Comparison of ENCODE assay signal across 14 mouse cellular contexts in the genomic region with DNA sequence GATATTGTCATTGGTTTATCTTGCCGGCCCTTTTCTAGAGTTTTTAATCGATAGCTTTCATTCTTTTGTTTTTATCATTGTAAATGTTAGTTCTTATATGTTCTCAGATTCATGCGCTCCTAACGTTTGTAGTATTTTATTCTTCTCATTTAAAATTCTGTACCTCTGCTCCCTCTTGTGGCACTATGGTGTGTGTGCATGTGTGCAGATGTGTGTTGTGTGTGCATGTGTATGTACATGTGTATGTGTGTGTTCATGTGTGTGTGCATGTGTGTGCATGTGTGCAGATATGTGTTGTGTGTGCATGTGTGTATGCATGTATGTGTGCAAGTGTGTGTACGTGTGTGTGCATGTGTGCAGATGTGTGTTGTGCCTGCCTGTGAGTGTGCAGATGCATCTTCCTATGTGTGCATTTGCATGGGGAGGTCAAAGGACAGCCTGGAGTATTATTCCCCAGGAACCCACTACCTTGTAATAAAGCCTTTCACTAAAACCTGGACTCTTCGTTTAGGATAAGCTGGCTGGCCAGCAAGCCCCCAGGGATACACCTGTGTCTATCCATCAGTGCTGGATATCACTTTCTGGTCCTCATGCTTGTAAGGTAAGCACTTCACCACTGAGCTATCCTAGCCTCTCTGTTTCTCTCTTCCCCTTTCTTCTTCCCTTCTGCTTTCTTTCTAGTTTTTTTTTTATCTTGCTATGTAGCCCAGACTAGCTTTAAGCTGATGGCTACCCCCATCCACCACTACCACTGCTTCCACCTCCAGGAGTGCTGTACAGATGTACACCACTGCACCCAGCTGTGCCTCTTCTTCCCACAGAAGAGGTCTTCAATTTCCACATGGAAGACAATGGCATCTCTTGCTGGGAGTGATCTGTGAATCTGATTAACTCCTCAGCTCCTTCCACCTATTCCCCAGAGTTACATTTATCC. TPM values are rescaled to one million over a fixed set of nuclear protein-coding genes. Genes with fewer than 3 reads are reported as not detected.
A peak's percentile ranks its signal among the peaks of the same experiment; 100 is the strongest.
DNase-seq lines count a peak whose midpoint lies in the region; ATAC-seq and TF ChIP-seq lines count a peak whose summit lies in the region.
"Had no signal": no experiment of that assay in that cellular context is flagged by ENCODE, and none has a peak within 500 bp of the region (broad histone marks: within the 10 kb centered on the region; RNA-seq: fewer than 3 reads in every experiment).

No protein-coding gene starts in this region.

- H3K27ac ChIP-seq in hindbrain, embryonic 14.5 days = no peak overlapping the region
- H3K27ac ChIP-seq in hindbrain, embryonic 16.5 days (ENCODE audit: low read depth, low read length) = no peak overlapping the region
- H3K27ac ChIP-seq in MEL (ENCODE audit: control insufficient read depth, low read depth, low read length) = no peak overlapping the region
- H3K27ac ChIP-seq: forebrain, embryonic 10.5 days; heart, embryonic 10.5 days; neural tube, embryonic 12.5 days had no signal

- peak; percentile 59 for DNase-seq in hindbrain, embryonic 14.5 days (ENCODE audit: low spot score)
- DNase-seq in lung, postnatal 36 days = peak; percentile 13
- no peak for DNase-seq in lung, postnatal 4 days
- peak; percentile 72 for DNase-seq in MEL (ENCODE audit: low read depth, low spot score)
- DNase-seq in naive thymus-derived CD4-positive, alpha-beta T cell, adult 2 months (ENCODE audit: low read depth) = peak; percentile 42
- DNase-seq in urinary bladder, postnatal 4 days (ENCODE audit: low spot score in 2 of 2) = no peak
- no peak for DNase-seq in embryo, embryonic 10 days (ENCODE audit: low spot score)
- DNase-seq: cerebellum, adult 18-20 months; kidney, postnatal 25 days had no signal

- WGBS in hindbrain, embryonic 14.5 days = 74% methylated on average over 6 of the region's 6 CpGs
- 62% methylated on average over 6 of the region's 6 CpGs for WGBS in hindbrain, embryonic 16.5 days

- no peak overlapping the region for H3K4me2 ChIP-seq in hindbrain, embryonic 14.5 days (replicated peaks)
- H3K4me2 ChIP-seq in hindbrain, embryonic 16.5 days (ENCODE audit: low read length) = no peak overlapping the region
- H3K4me2 ChIP-seq: liver, embryonic 15.5 days; neural tube, embryonic 12.5 days had no signal

- H3K27me3 ChIP-seq in hindbrain, embryonic 14.5 days (ENCODE audit: control insufficient read depth, insufficient read depth, low read length) = 0 out of 2 replicates have a peak, but pooled peaks cover 5% of the 10 kb centered on the region
- no peaks in the 10 kb centered on the region for H3K27me3 ChIP-seq in hindbrain, embryonic 16.5 days (replicated peaks; ENCODE audit: control insufficient read depth, insufficient read depth, low read length)
- H3K27me3 ChIP-seq in MEL (ENCODE audit: control insufficient read depth in 1 of 2, insufficient read depth in 2 of 2, low read length in 2 of 2) = no peaks in the 10 kb centered on the region

- peak; percentile 67 for TF ChIP-seq RAD21 in MEL (IDR thresholded peaks at IDR 0.05; ENCODE audit: low read depth, low read length)

- no peaks in the 10 kb centered on the region for H3K4me1 ChIP-seq in hindbrain, embryonic 14.5 days (replicated peaks; ENCODE audit: control insufficient read depth, insufficient read depth, low read length)
- peaks cover 3% of the 10 kb centered on the region; the same call in 1 of the 2 replicates for H3K4me1 ChIP-seq in hindbrain, embryonic 16.5 days (ENCODE audit: control insufficient read depth, insufficient read depth, low read depth, low read length)
- peaks cover 10 to 37% of the 10 kb centered on the region in 2 experiments for H3K4me1 ChIP-seq in MEL (ENCODE audit: control insufficient read depth in 1 of 2, insufficient read depth in 2 of 2, low read length in 2 of 2)
- H3K4me1 ChIP-seq: neural tube, embryonic 12.5 days had no signal

- H3K9me3 ChIP-seq in hindbrain, embryonic 14.5 days (ENCODE audit: control insufficient read depth, low read length) = no peaks in the 10 kb centered on the region
- H3K9me3 ChIP-seq in hindbrain, embryonic 16.5 days (ENCODE audit: control insufficient read depth, low read length) = no peaks in the 10 kb centered on the region
- H3K9me3 ChIP-seq in MEL (replicated peaks; ENCODE audit: insufficient read depth, low read length) = no peaks in the 10 kb centered on the region
- H3K9me3 ChIP-seq: forebrain, embryonic 10.5 days; heart, embryonic 10.5 days; liver, embryonic 15.5 days; neural tube, embryonic 12.5 days had no signal

- TF ChIP-seq POLR2A in MEL (IDR thresholded peaks at IDR 0.05; ENCODE audit: control insufficient read depth in 1 of 2, insufficient read depth in 1 of 2, low read depth in 1 of 2, low read length in 2 of 2, poor library complexity in 1 of 2) = no peak

- TF ChIP-seq EP300 in MEL (IDR thresholded peaks at IDR 0.05; ENCODE audit: low read depth in 1 of 2, low read length in 2 of 2) = no peak

- no peak for ATAC-seq in hindbrain, embryonic 14.5 days (ENCODE audit: low FRiP score)
- ATAC-seq in hindbrain, embryonic 16.5 days = no peak

- peaks cover 6% of the 10 kb centered on the region; the same call in 1 of the 2 replicates for H3K36me3 ChIP-seq in hindbrain, embryonic 14.5 days (replicated peaks; ENCODE audit: control insufficient read depth, insufficient read depth)
- H3K36me3 ChIP-seq in hindbrain, embryonic 16.5 days (ENCODE audit: control insufficient read depth, insufficient read depth, low read length) = peaks cover 8% of the 10 kb centered on the region
- H3K36me3 ChIP-seq in MEL (ENCODE audit: control insufficient read depth in 1 of 2, insufficient read depth in 2 of 2, low read length in 2 of 2) = peaks cover 0 to 29% of the 10 kb centered on the region in 2 experiments; a peak in 2 of 4 replicates
- H3K36me3 ChIP-seq: neural tube, embryonic 12.5 days had no signal

- peaks cover 5% of the 10 kb centered on the region for H3K79me2 ChIP-seq in MEL (ENCODE audit: control insufficient read depth, insufficient read depth, low read length, poor library complexity)

- TF ChIP-seq CTCF in MEL (IDR thresholded peaks at IDR 0.05 in 2 of 3, conservative IDR thresholded peaks at IDR 0.05 in 1 of 3; ENCODE audit: control insufficient read depth in 1 of 3, insufficient read depth in 1 of 3, low read depth in 2 of 3, low read length in 3 of 3, poor library complexity in 1 of 3, severe bottlenecking in 1 of 3) = peak; percentile 45 to 70 (median 60)

- H3K4me3 ChIP-seq in hindbrain, embryonic 14.5 days (replicated peaks; ENCODE audit: low read length) = no peak overlapping the region
- no peak overlapping the region for H3K4me3 ChIP-seq in hindbrain, embryonic 16.5 days (ENCODE audit: low read length)
- H3K4me3 ChIP-seq in MEL (ENCODE audit: control insufficient read depth in 1 of 2, insufficient read depth in 1 of 2, low read depth in 2 of 2, low read length in 2 of 2) = no peak overlapping the region
- H3K4me3 ChIP-seq: forebrain, embryonic 10.5 days; heart, embryonic 10.5 days; liver, embryonic 15.5 days; neural tube, embryonic 12.5 days had no signal

- H3K9ac ChIP-seq in hindbrain, embryonic 14.5 days = no peak overlapping the region
- no peak overlapping the region for H3K9ac ChIP-seq in hindbrain, embryonic 16.5 days (ENCODE audit: low read depth, low read length)
- no peak overlapping the region for H3K9ac ChIP-seq in MEL (ENCODE audit: control insufficient read depth, low read depth, low read length, poor library complexity, severe bottlenecking)
- H3K9ac ChIP-seq: liver, embryonic 15.5 days; neural tube, embryonic 12.5 days had no signal

TF ChIP-seq in MEL, 35 proteins besides CTCF, POLR2A, EP300 and RAD21:
- TF ChIP-seq POLR2AphosphoS5 (IDR thresholded peaks at IDR 0.05; ENCODE audit: borderline replicate concordance, low read depth, low read length) (peak; percentile 87; the same call in 1 of the 2 replicates), ZNF384 (IDR thresholded peaks at IDR 0.05; ENCODE audit: low read depth, low read length) (peak; percentile 81), BHLHE40 (IDR thresholded peaks at IDR 0.05; ENCODE audit: borderline replicate concordance, low read depth, low read length) (no peak), SIN3A (IDR thresholded peaks at IDR 0.05; ENCODE audit: low read length) (peak; percentile 57), ELF1 (IDR thresholded peaks at IDR 0.05; ENCODE audit: low read depth, low read length) (no peak), MAX (IDR thresholded peaks at IDR 0.05; ENCODE audit: low read length) (no peak), SMC3 (IDR thresholded peaks at IDR 0.05; ENCODE audit: low read depth, low read length) (peak; percentile 74), MXI1 (IDR thresholded peaks at IDR 0.05; ENCODE audit: low read depth, low read length) (0 out of 2 replicates have a peak, but pooled peaks have one; percentile 32), ZC3H11A (IDR thresholded peaks at IDR 0.05; ENCODE audit: low read depth, low read length) (peak; percentile 68), RCOR1 (IDR thresholded peaks at IDR 0.05; ENCODE audit: low read depth, low read length) (no peak), TCF12 (IDR thresholded peaks at IDR 0.05; ENCODE audit: low read depth, low read length) (no peak), MEF2A (IDR thresholded peaks at IDR 0.05; ENCODE audit: extremely low read depth, insufficient replicate concordance, low read depth, low read length, poor library complexity, severe bottlenecking) (no peak)

RNA-seq across cellular contexts. Expression of gene Tarsl2, which starts 2.1 kb away (rescaled TPM):
- 23.7 and 29.1 TPM in 2 replicates for polyA plus RNA-seq in hindbrain, embryonic 14.5 days (2014; fragmentation: Nextera tagmentation; extraction: Ambion mirVana)
- 19.7 and 20.7 TPM in 2 replicates for polyA plus RNA-seq in hindbrain, embryonic 16.5 days (2015; fragmentation: Nextera tagmentation; extraction: Ambion mirVana)
- total RNA-seq in MEL (2012; rRNA removed) = 15.3 and 18.7 TPM in 2 replicates
- polyA plus RNA-seq in MEL (2012; ENCODE audit: insufficient read depth in 1 of 2, insufficient read length in 2 of 2, low read depth in 1 of 2, low replicate concordance in 2 of 2, missing spikeins in 1 of 2) = 10 to 100 TPM in 1 of 2 experiments, not detected in 1; 26.3 TPM

RNA-seq across cellular contexts. Expression of gene Tm2d3, which starts 48.3 kb away (rescaled TPM):
- 85.5 and 94.0 TPM in 2 replicates for polyA plus RNA-seq in hindbrain, embryonic 14.5 days (2014; fragmentation: Nextera tagmentation; extraction: Ambion mirVana)
- 89.4 and 91.0 TPM in 2 replicates for polyA plus RNA-seq in hindbrain, embryonic 16.5 days (2015; fragmentation: Nextera tagmentation; extraction: Ambion mirVana)
- total RNA-seq in MEL (2012; rRNA removed) = 46.3 and 52.0 TPM in 2 replicates
- polyA plus RNA-seq in MEL (2012; ENCODE audit: insufficient read depth in 1 of 2, insufficient read length in 2 of 2, low read depth in 1 of 2, low replicate concordance in 2 of 2, missing spikeins in 1 of 2) = 10 to 100 TPM in 1 of 2 experiments, not detected in 1; 50.3 TPM

Comparison
In these comparisons a context has a peak if more than half of its experiments do, and no peak if none do; other contexts are left out.
1. DNase-seq: peak in hindbrain, embryonic 14.5 days (single experiment), lung, postnatal 36 days (single experiment), MEL (single experiment) and naive thymus-derived CD4-positive, alpha-beta T cell, adult 2 months (single experiment); none in lung, postnatal 4 days (0 of 2), urinary bladder, postnatal 4 days (0 of 2) and embryo, embryonic 10 days (single experiment).